Mouse (Mus musculus) forebrain, embryonic 11.5 days (tissue): Measurements from ENCODE around the gene Ctf2. TPM values are rescaled to one million over a fixed set of nuclear protein-coding genes. Genes with fewer than 3 reads are reported as not detected.
"Not testable (repeated sequence)": the region's sequence is repeated elsewhere in the genome, so short reads cannot be mapped to it uniquely, and the experiment has no call there.

Experiments
- ATAC-seq: fragments of 200-750 bp; cut with Nextera tagmentation; replicated peaks from 2 replicates; pipeline ENCODE4 v1.8.0; 2017; ENCODE audit warnings: moderate TSS enrichment; ENCODE audit not compliant: low FRiP score
- DNase-seq: peaks from one replicate; pipeline ENCODE4 v3.0.0-alpha.2; 2017; ENCODE audit warnings: low spot score
- H3K27ac ChIP-seq: fragments of 300-500 bp; sonication (generic); 2 replicates; pipeline ENCODE4 v1.5.1; 2014; ENCODE audit warnings: low read depth, low read length
- H3K27me3 ChIP-seq: fragments of 300-500 bp; sonication (generic); 2 replicates; pipeline ENCODE4 v1.6.1; 2014; ENCODE audit warnings: mild to moderate bottlenecking, low read length, mixed read lengths; ENCODE audit not compliant: control insufficient read depth, insufficient read depth
- H3K36me3 ChIP-seq: fragments of 300-500 bp; sonication (generic); 2 replicates; pipeline ENCODE4 v1.6.1; 2014; ENCODE audit warnings: mild to moderate bottlenecking, low read length, moderate library complexity, mixed read lengths; ENCODE audit not compliant: control insufficient read depth, insufficient read depth
- H3K4me1 ChIP-seq: fragments of 300-500 bp; sonication (generic); replicated peaks from 2 replicates; pipeline ENCODE4 v1.6.1; 2014; ENCODE audit warnings: low read length, mixed read lengths; ENCODE audit not compliant: control insufficient read depth, insufficient read depth
- H3K4me2 ChIP-seq: fragments of 300-500 bp; sonication (generic); 2 replicates; pipeline ENCODE4 v1.6.1; 2014; ENCODE audit warnings: low read depth, mild to moderate bottlenecking, low read length, moderate library complexity, mixed read lengths; ENCODE audit not compliant: severe bottlenecking
- H3K4me3 ChIP-seq: fragments of 300-500 bp; sonication (generic); 2 replicates; pipeline ENCODE4 v1.5.1; 2014; ENCODE audit warnings: low read depth, low read length
- H3K9ac ChIP-seq: fragments of 300-500 bp; sonication (generic); 2 replicates; pipeline ENCODE4 v1.6.1; 2014; ENCODE audit warnings: low read length
- H3K9me3 ChIP-seq: fragments of 300-500 bp; sonication (generic); 2 replicates; pipeline ENCODE4 v1.6.1; 2016; ENCODE audit warnings: low read length, mixed read lengths; ENCODE audit not compliant: control insufficient read depth
- WGBS: fragments of 180-500 bp; shearing (Covaris S2); extraction: QIAGEN DNeasy Blood & Tissue Kit; methylation state at CpG from one replicate; pipeline ENCODE4 v1.1.7; 2014; 5-methylcytosine and 5-hydroxymethylcytosine counted together
- polyA plus RNA-seq: library from polyadenylated mRNA; unstranded; fragments of >200 nt; fragmentation: Nextera tagmentation; extraction: Ambion mirVana; gene quantifications from 2 replicates; pipeline ENCODE4 v1.2.1, GENCODE M21; 2014

The Ctf2 gene
- 0.63 TPM in 1 of 2 replicates, not detected in the other for polyA plus RNA-seq

GRCm38 (mm10) chr7:127732066-127732465 lies at the start of gene Ctf2:
TSS of gene Ctf2 (minus strand) at chr7:127732166.
- not testable (repeated sequence) for H3K27me3 ChIP-seq, DNase-seq, H3K27ac ChIP-seq, H3K9me3 ChIP-seq, H3K4me2 ChIP-seq, H3K4me1 ChIP-seq, H3K36me3 ChIP-seq, ATAC-seq, H3K9ac ChIP-seq, H3K4me3 ChIP-seq
- WGBS, result no CpG with 5 or more reads among the region's 5 CpGs

GRCm38 (mm10) chr7:127778350-127778749 lies 46.4 kb upstream of the Ctf2 start:
- no peaks in the 10 kb centered on the region for H3K27me3 ChIP-seq
- 83% methylated on average over 4 of the region's 4 CpGs for WGBS
- H3K4me1 ChIP-seq, result peaks cover 7% of the 10 kb centered on the region
- no peak for DNase-seq
- H3K27ac ChIP-seq, result no peak overlapping the region
- peak overlapping the region; percentile 95 for H3K9ac ChIP-seq
- no peaks in the 10 kb centered on the region for H3K9me3 ChIP-seq
- no peak for ATAC-seq
- H3K36me3 ChIP-seq, result no peaks in the 10 kb centered on the region; the same call in 1 of the 2 replicates
- H3K4me3 ChIP-seq, result peak overlapping the region; percentile 97
- peak overlapping the region; percentile 85 for H3K4me2 ChIP-seq

GRCm38 (mm10) chr7:127777474-127778266 lies 45.7 kb upstream of the Ctf2 start:
- H3K4me1 ChIP-seq, result peaks cover 7% of the 10 kb centered on the region

GRCm38 (mm10) chr7:127776878-127777473 lies 45.0 kb upstream of the Ctf2 start:
- H3K4me2 ChIP-seq, result peak overlapping the region; percentile 45
- peak; percentile 91 for ATAC-seq
- H3K36me3 ChIP-seq, result no peaks in the 10 kb centered on the region; the same call in 1 of the 2 replicates
- peak overlapping the region; percentile 97 for H3K4me3 ChIP-seq
- H3K4me1 ChIP-seq, result peaks cover 7% of the 10 kb centered on the region
- peak; percentile 97 for DNase-seq
- H3K27me3 ChIP-seq, result no peaks in the 10 kb centered on the region
- no peaks in the 10 kb centered on the region for H3K9me3 ChIP-seq
- H3K27ac ChIP-seq, result peak overlapping the region; percentile 94
- H3K9ac ChIP-seq, result peak overlapping the region; percentile 95
- under 1% methylated on average over 55 of the region's 70 CpGs for WGBS

More at GRCm38 (mm10) chr7:127777474-127778266, 45.7 kb upstream of the Ctf2 start:
- Histone ChIP-seq H3K4me3 (peak overlapping the region; percentile 97), H3K27me3 (no peaks in the 10 kb centered on the region), H3K36me3 (no peaks in the 10 kb centered on the region; the same call in 1 of the 2 replicates), H3K9me3 (no peaks in the 10 kb centered on the region), H3K27ac (peak overlapping the region; percentile 94), H3K9ac (peak overlapping the region; percentile 95), H3K4me2 (peak overlapping the region; percentile 85)
- DNase-seq (peak; percentile 88), ATAC-seq (peak; percentile 64)
- WGBS, result 4% methylated on average over 39 of the region's 66 CpGs

GRCm38 (mm10) chr7:127776426-127776825 lies 44.5 kb upstream of the Ctf2 start, which contains the start of gene Setd1a:
TSS of gene Setd1a (plus strand) at chr7:127776670.
- DNase-seq (peak; percentile 91), ATAC-seq (peak; percentile 73)
- Histone ChIP-seq H3K4me3 (peak within 1 kb of the TSS; percentile 97), H3K36me3 (no peaks in the 10 kb centered on the region; the same call in 1 of the 2 replicates), H3K9ac (peak within 1 kb of the TSS; percentile 95), H3K4me2 (peak within 1 kb of the TSS; percentile 85), H3K9me3 (no peaks in the 10 kb centered on the region), H3K4me1 (peaks cover 7% of the 10 kb centered on the region), H3K27me3 (no peaks in the 10 kb centered on the region), H3K27ac (peak within 1 kb of the TSS; percentile 94)
- WGBS, result under 1% methylated on average over 23 of the region's 23 CpGs

GRCm38 (mm10) chr7:127775837-127776236 lies 43.9 kb upstream of the Ctf2 start:
- not testable (repeated sequence) for H3K4me1 ChIP-seq, H3K9me3 ChIP-seq, DNase-seq, H3K36me3 ChIP-seq, ATAC-seq, H3K27me3 ChIP-seq, H3K27ac ChIP-seq
- peak overlapping the region; percentile 97 for H3K4me3 ChIP-seq
- peak overlapping the region; percentile 95 for H3K9ac ChIP-seq
- peak overlapping the region; percentile 45 for H3K4me2 ChIP-seq
- WGBS, result 83% methylated on average over 7 of the region's 7 CpGs

- Histone ChIP-seq H3K4me2 (no peak overlapping the region), H3K9ac (no peak overlapping the region), H3K4me1 (peaks cover 17% of the 10 kb centered on the region), H3K4me3 (no peak overlapping the region), H3K27ac (no peak overlapping the region), H3K9me3 (no peaks in the 10 kb centered on the region), H3K36me3 (no peaks in the 10 kb centered on the region), H3K27me3 (no peaks in the 10 kb centered on the region)
- 45% methylated on average over 9 of the region's 9 CpGs for WGBS
- ATAC-seq (no peak), DNase-seq (peak; percentile 81)
Observed at GRCm38 (mm10) chr7:127773664-127774384, 41.9 kb upstream of the Ctf2 start.

GRCm38 (mm10) chr7:127772557-127772956 lies 40.6 kb upstream of the Ctf2 start:
- H3K4me3 ChIP-seq, result no peak overlapping the region
- peaks cover 14% of the 10 kb centered on the region; the same call in 1 of the 2 replicates for H3K4me1 ChIP-seq
- H3K4me2 ChIP-seq, result no peak overlapping the region
- H3K27ac ChIP-seq, result no peak overlapping the region
- ATAC-seq (no peak), DNase-seq (no peak)
- no peaks in the 10 kb centered on the region for H3K27me3 ChIP-seq
- no peak overlapping the region for H3K9ac ChIP-seq
- H3K36me3 ChIP-seq, result peaks cover 5% of the 10 kb centered on the region; the same call in 1 of the 2 replicates
- 84% methylated on average over 1 of the region's 1 CpGs for WGBS
- H3K9me3 ChIP-seq, result no peaks in the 10 kb centered on the region
